Mouse (Mus musculus) liver, adult 2 months (tissue): Measurements from ENCODE around the gene Lrp10. TPM values are rescaled to one million over a fixed set of nuclear protein-coding genes. Genes with fewer than 3 reads are reported as not detected.
A peak's percentile ranks its signal among the peaks of the same experiment; 100 is the strongest.

Experiments
- DNase-seq: peaks from one replicate; pipeline ENCODE4 v3.0.0-alpha.2; 2011; ENCODE audit warnings: low read depth, low spot score; ENCODE audit errors: extremely low read depth
- H3K27ac ChIP-seq: fragments of 200-500 bp; replicated peaks from 2 replicates; pipeline ENCODE4 v1.5.1; 2012; ENCODE audit warnings: low read depth, mild to moderate bottlenecking, control low read depth, inconsistent platforms, low read length; ENCODE audit not compliant: insufficient read depth
- H3K27me3 ChIP-seq: fragments of 200-500 bp; 2 replicates; pipeline ENCODE4 v1.6.1; 2012; ENCODE audit warnings: mild to moderate bottlenecking, moderate library complexity, low read length, inconsistent platforms; ENCODE audit not compliant: control insufficient read depth, insufficient read depth
- H3K36me3 ChIP-seq: fragments of 200-500 bp; 2 replicates; pipeline ENCODE4 v1.6.1; 2012; ENCODE audit warnings: low read length, inconsistent platforms; ENCODE audit not compliant: control insufficient read depth, insufficient read depth
- H3K4me1 ChIP-seq: fragments of 200-500 bp; 2 replicates; pipeline ENCODE4 v1.6.1; 2011; ENCODE audit warnings: low read length; ENCODE audit not compliant: control insufficient read depth, insufficient read depth
- H3K4me3 ChIP-seq: fragments of 200-500 bp; 2 replicates; pipeline ENCODE4 v1.5.1; 2011; ENCODE audit warnings: low read depth, mild to moderate bottlenecking, control low read depth, low read length, moderate library complexity; ENCODE audit not compliant: insufficient read depth
- H3K79me2 ChIP-seq: fragments of 200-500 bp; 2 replicates; pipeline ENCODE4 v1.6.1; 2012; ENCODE audit warnings: inconsistent platforms, mild to moderate bottlenecking, low read length, moderate library complexity; ENCODE audit not compliant: control insufficient read depth, insufficient read depth
- H3K9ac ChIP-seq: fragments of 200-500 bp; 2 replicates; pipeline ENCODE4 v1.6.1; 2012; ENCODE audit warnings: low read depth, mild to moderate bottlenecking, control low read depth, inconsistent platforms, low read length
- CTCF ChIP-seq: fragments of 200-500 bp; IDR thresholded peaks from 2 replicates; pipeline ENCODE4 v1.5.1; 2011; ENCODE audit warnings: low read depth, low read length, control low read depth
- POLR2A ChIP-seq: fragments of 200-500 bp; IDR thresholded peaks from 2 replicates; pipeline ENCODE4 v1.6.1; 2011; ENCODE audit warnings: low read length, control low read depth; ENCODE audit not compliant: insufficient read depth; ENCODE audit errors: extremely low read depth
- WGBS: fragments of 180-500 bp; shearing (Covaris S2); methylation state at CpG from one replicate; pipeline ENCODE4 v1.1.7; 2018; 5-methylcytosine and 5-hydroxymethylcytosine counted together
- polyA plus RNA-seq: library from polyadenylated mRNA; depleted of rRNA; stranded (reverse); fragments of >200 nt; gene quantifications from 2 replicates; pipeline ENCODE4 v1.2.3, GENCODE M21; 2012
- total RNA-seq: library from RNA; depleted of rRNA; stranded (reverse); fragments of >200 nt; gene quantifications from 2 replicates; pipeline ENCODE4 v1.2.3, GENCODE M21; 2014

Lrp10 gene
- total and polyA plus RNA-seq, 2 experiments, result 7.1 to 50.3 TPM

- Histone ChIP-seq H3K4me3 (no peak overlapping the region), H3K27me3 (no peaks in the 10 kb centered on the region), H3K4me1 (peaks cover 18% of the 10 kb centered on the region), H3K27ac (no peak overlapping the region), H3K36me3 (no peaks in the 10 kb centered on the region; the same call in 1 of the 2 replicates), H3K79me2 (peaks cover 5% of the 10 kb centered on the region; the same call in 1 of the 2 replicates), H3K9ac (no peak overlapping the region)
- DNase-seq, result no peak
- TF ChIP-seq CTCF (no peak), POLR2A (no peak)
- 83% methylated on average over 7 of the region's 7 CpGs for WGBS
Observed at GRCm38 (mm10) chr14:54427696-54428095, 36.2 kb upstream of the Lrp10 start.

- peaks cover 20% of the 10 kb centered on the region for H3K4me1 ChIP-seq
- 83% methylated on average over 5 of the region's 5 CpGs for WGBS
Observed at GRCm38 (mm10) chr14:54428421-54428820, 35.5 kb upstream of the Lrp10 start.

GRCm38 (mm10) chr14:54429332-54430093 is 34.4 kb upstream of the Lrp10 start:
- DNase-seq, result peak; percentile 66
- Histone ChIP-seq H3K9ac (no peak overlapping the region), H3K4me3 (no peak overlapping the region), H3K27ac (peak overlapping the region; percentile 78), H3K79me2 (peaks cover 5% of the 10 kb centered on the region; the same call in 1 of the 2 replicates), H3K4me1 (peaks cover 23% of the 10 kb centered on the region), H3K36me3 (no peaks in the 10 kb centered on the region; the same call in 1 of the 2 replicates), H3K27me3 (no peaks in the 10 kb centered on the region)
- 57% methylated on average over 7 of the region's 7 CpGs for WGBS
- TF ChIP-seq CTCF, result no peak
- TF ChIP-seq POLR2A, result no peak

More at GRCm38 (mm10) chr14:54428421-54428820, 35.5 kb upstream of the Lrp10 start:
- H3K9ac ChIP-seq, result no peak overlapping the region
- no peaks in the 10 kb centered on the region for H3K27me3 ChIP-seq
- no peak for TF ChIP-seq CTCF
- no peak for TF ChIP-seq POLR2A
- H3K27ac ChIP-seq, result no peak overlapping the region
- DNase-seq, result no peak
- H3K4me3 ChIP-seq, result no peak overlapping the region
- H3K79me2 ChIP-seq, result peaks cover 5% of the 10 kb centered on the region; the same call in 1 of the 2 replicates
- H3K36me3 ChIP-seq, result no peaks in the 10 kb centered on the region; the same call in 1 of the 2 replicates

GRCm38 (mm10) chr14:54430406-54431145 is 33.4 kb upstream of the Lrp10 start:
- TF ChIP-seq POLR2A (no peak; the same call in 1 of the 2 replicates), CTCF (no peak)
- DNase-seq, result peak; percentile 93
- Histone ChIP-seq H3K9ac (peak overlapping the region; percentile 95), H3K36me3 (no peaks in the 10 kb centered on the region; the same call in 1 of the 2 replicates), H3K4me3 (peak overlapping the region; percentile 80), H3K79me2 (peaks cover 5% of the 10 kb centered on the region; the same call in 1 of the 2 replicates), H3K27ac (peak overlapping the region; percentile 78), H3K4me1 (peaks cover 23% of the 10 kb centered on the region), H3K27me3 (no peaks in the 10 kb centered on the region)
- WGBS, result 4% methylated on average over 18 of the region's 18 CpGs

- H3K9ac ChIP-seq, result peak within 1 kb of the TSS; percentile 95
- TF ChIP-seq CTCF (peak; percentile 53), POLR2A (0 out of 2 replicates have a peak, but pooled peaks have one; percentile 39)
- WGBS, result 1% methylated on average over 49 of the region's 49 CpGs
- H3K36me3 ChIP-seq, result no peaks in the 10 kb centered on the region; the same call in 1 of the 2 replicates
- peak within 1 kb of the TSS; percentile 78 for H3K27ac ChIP-seq
- H3K27me3 ChIP-seq, result no peaks in the 10 kb centered on the region
- H3K4me1 ChIP-seq, result peaks cover 21% of the 10 kb centered on the region
- peak within 1 kb of the TSS; percentile 80 for H3K4me3 ChIP-seq
- H3K79me2 ChIP-seq, result peaks cover 5% of the 10 kb centered on the region; the same call in 1 of the 2 replicates
- peak; percentile 72 for DNase-seq
Observed at GRCm38 (mm10) chr14:54431334-54432077, 32.4 kb upstream of the Lrp10 start, which contains the start of gene Mmp14. Mmp14 (plus strand) TSS chr14:54431612.
